8 mouse cellular contexts compared by ENCODE assay signal in genomic region chr5:63811819-63812508, GRCm38 (mm10). TPM values are rescaled to one million over a fixed set of nuclear protein-coding genes. Genes with fewer than 3 reads are reported as not detected.
DNase-seq lines count a peak whose midpoint lies in the region; ATAC-seq lines count a peak whose summit lies in the region.

Gene 0610040J01Rik (plus strand): TSS chr5:63812363.

- no peaks in the 10 kb centered on the region for H3K79me2 ChIP-seq in macrophage (ENCODE audit: inconsistent target)

- peak; percentile 95 for ATAC-seq in common myeloid progenitor, adult 5-6 weeks (replicated peaks; ENCODE audit: low read depth, poor library complexity, severe bottlenecking)

- 3% methylated on average over 41 of the region's 42 CpGs for WGBS in macrophage (ENCODE audit: missing documents)

- H3K27ac ChIP-seq in macrophage: no peak within 1 kb of the TSS

- no peaks in the 10 kb centered on the region for H3K36me3 ChIP-seq in macrophage (ENCODE audit: inconsistent target)

- peak within 1 kb of the TSS; percentile 31 for H3K4me3 ChIP-seq in macrophage (ENCODE audit: inconsistent target)

- peak; percentile 69 to 92 for DNase-seq in adrenal gland, adult (ENCODE audit: inconsistent age in 2 of 2, low spot score in 1 of 2)
- peak; percentile 56 for DNase-seq in gastrocnemius, postnatal 10 days
- peak; percentile 16 for DNase-seq in induced T-regulatory cell, adult 2 months (ENCODE audit: low read depth)
- DNase-seq in left cerebral cortex, adult 8-10 months (ENCODE audit: low spot score in 2 of 2): peak; percentile 34 to 48
- DNase-seq in right cerebral cortex, adult 2 months (ENCODE audit: low spot score in 2 of 2): peak; percentile 78
- DNase-seq in yolk sac, embryonic 10.5 days (ENCODE audit: low spot score): peak; percentile 81

RNA-seq across cellular contexts. Expression of gene 0610040J01Rik, which starts in this region (rescaled TPM):
- 1.6 and 2.4 TPM in 2 replicates for total RNA-seq in common myeloid progenitor, adult 5-6 weeks (2017)
- total RNA-seq in gastrocnemius, postnatal 10 days (2021): 1 to 10 TPM in 1 of 2 experiments, under 1 TPM in 1; 0.92 to 1.0 TPM
- 1 to 10 TPM; 4.3 to 6.0 (median 4.9) TPM for total RNA-seq in left cerebral cortex, adult 8-10 months (2022)
- total RNA-seq in macrophage (2018; cell fraction: chromatin; rRNA removed): 1 to 10 TPM in 2 of 26 experiments, under 1 TPM in 5, not detected in 19; 0.38 to 1.6 (median 0.80) TPM
- 1 to 10 TPM in 11 of 26 experiments, under 1 TPM in 15; 0.33 to 1.8 (median 0.78) TPM for total RNA-seq in macrophage (2018; cell fraction: cytosol; rRNA removed)
- total RNA-seq in macrophage (2018; cell fraction: nucleus; rRNA removed): 1 to 10 TPM in 6 of 26 experiments, under 1 TPM in 11, not detected in 9; 0.22 to 2.3 (median 0.48) TPM
- polyA plus RNA-seq in macrophage (2018): 0.40 to 1.9 TPM (median 1.1 TPM) in 3 replicates

Comparison
In these comparisons a context has a peak if more than half of its experiments do, and no peak if none do; other contexts are left out.
1. DNase-seq: peak in every context shown above with its lines; median percentile 81 in yolk sac, embryonic 10.5 days; 80 in adrenal gland, adult; 78 in right cerebral cortex, adult 2 months; 56 in gastrocnemius, postnatal 10 days; 41 in left cerebral cortex, adult 8-10 months; 16 in induced T-regulatory cell, adult 2 months.